Mouse (Mus musculus) liver, embryonic 16.5 days (tissue): ENCODE results near the gene Tuba3b. TPM values are rescaled to one million over a fixed set of nuclear protein-coding genes. Genes with fewer than 3 reads are reported as not detected.

Source experiments
- ATAC-seq: fragments of 200-750 bp; cut with Nextera tagmentation; 2 replicates; pipeline ENCODE4 v1.8.0; 2017; ENCODE audit warnings: low read depth, mild to moderate bottlenecking, moderate number of reproducible peaks, moderate library complexity
- H3K27ac ChIP-seq: fragments of 300-500 bp; sonication (generic); 2 replicates; pipeline ENCODE4 v1.5.1; 2014; ENCODE audit warnings: mild to moderate bottlenecking, low read length
- H3K27me3 ChIP-seq: fragments of 300-500 bp; sonication (generic); 2 replicates; pipeline ENCODE4 v1.6.1; 2014; ENCODE audit warnings: low read depth, low read length, mixed read lengths; ENCODE audit not compliant: control insufficient read depth, insufficient read depth
- H3K36me3 ChIP-seq: fragments of 300-500 bp; sonication (generic); 2 replicates; pipeline ENCODE4 v1.6.1; 2014; ENCODE audit warnings: mild to moderate bottlenecking; ENCODE audit not compliant: control insufficient read depth, insufficient read depth
- H3K4me1 ChIP-seq: fragments of 300-500 bp; sonication (generic); 2 replicates; pipeline ENCODE4 v1.6.1; 2014; ENCODE audit warnings: low read depth, low read length, mixed read lengths; ENCODE audit not compliant: control insufficient read depth
- H3K4me2 ChIP-seq: fragments of 300-500 bp; sonication (generic); 2 replicates; pipeline ENCODE4 v1.6.1; 2014; ENCODE audit warnings: low read depth, low read length, mixed read lengths
- H3K4me3 ChIP-seq: fragments of 300-500 bp; sonication (generic); 2 replicates; pipeline ENCODE4 v1.5.1; 2014; ENCODE audit warnings: low read depth, mild to moderate bottlenecking, low read length
- H3K9ac ChIP-seq: fragments of 300-500 bp; sonication (generic); 2 replicates; pipeline ENCODE4 v1.6.1; 2014; ENCODE audit warnings: low read depth, low read length
- H3K9me3 ChIP-seq: fragments of 300-500 bp; sonication (generic); replicated peaks from 2 replicates; pipeline ENCODE4 v1.6.1; 2016; ENCODE audit warnings: low read length; ENCODE audit not compliant: control insufficient read depth
- WGBS: fragments of 180-500 bp; shearing (Covaris S2); extraction: QIAGEN DNeasy Blood & Tissue Kit; methylation state at CpG from one replicate; pipeline ENCODE4 v1.1.7; 2014; ENCODE audit not compliant: insufficient replicate concordance; 5-methylcytosine and 5-hydroxymethylcytosine counted together
- polyA plus RNA-seq: library from polyadenylated mRNA; unstranded; fragments of >200 nt; fragmentation: Nextera tagmentation; extraction: Ambion mirVana; gene quantifications from 2 replicates; pipeline ENCODE4 v1.2.1, GENCODE M21; 2015

The Tuba3b gene
- polyA plus RNA-seq, 1 experiment from 2014 or later, result not detected

DNA sequence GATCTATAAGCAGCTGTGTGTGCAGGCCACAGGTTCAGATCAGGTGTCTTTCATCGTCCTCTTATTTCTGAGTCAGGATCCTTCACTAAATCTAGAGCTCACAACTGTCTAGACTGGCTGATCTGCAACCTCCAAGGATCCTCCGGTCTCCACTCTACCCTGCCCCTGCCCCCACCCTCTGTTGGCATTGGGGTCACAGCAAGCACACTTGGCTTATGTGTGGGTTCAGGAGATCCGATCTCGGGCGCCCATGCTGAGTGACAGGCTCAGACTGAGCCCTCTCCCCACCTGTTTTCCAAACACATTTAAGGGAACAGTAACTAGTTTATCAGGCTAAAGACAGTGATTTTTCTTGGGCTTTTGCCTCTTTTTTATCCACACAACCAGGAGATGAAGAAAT lies 38.1 kb downstream of the Tuba3b start:
- Histone ChIP-seq H3K4me1 (no peaks in the 10 kb centered on the region), H3K9me3 (no peaks in the 10 kb centered on the region), H3K4me3 (no peak overlapping the region), H3K4me2 (no peak overlapping the region), H3K27ac (no peak overlapping the region), H3K27me3 (no peaks in the 10 kb centered on the region), H3K9ac (no peak overlapping the region), H3K36me3 (no peaks in the 10 kb centered on the region)
- ATAC-seq, result no peak
- 67% methylated on average over 5 of the region's 5 CpGs for WGBS

GRCm38 (mm10) chr6:145654062-145654836 lies 38.7 kb downstream of the Tuba3b start:
- 52% methylated on average over 8 of the region's 8 CpGs for WGBS
- no peaks in the 10 kb centered on the region for H3K27me3 ChIP-seq
- no peaks in the 10 kb centered on the region for H3K4me1 ChIP-seq
- no peak for ATAC-seq
- H3K9me3 ChIP-seq, result no peaks in the 10 kb centered on the region
- no peak overlapping the region for H3K4me3 ChIP-seq
- H3K27ac ChIP-seq, result no peak overlapping the region
- no peak overlapping the region for H3K9ac ChIP-seq
- no peaks in the 10 kb centered on the region for H3K36me3 ChIP-seq
- H3K4me2 ChIP-seq, result no peak overlapping the region

DNA sequence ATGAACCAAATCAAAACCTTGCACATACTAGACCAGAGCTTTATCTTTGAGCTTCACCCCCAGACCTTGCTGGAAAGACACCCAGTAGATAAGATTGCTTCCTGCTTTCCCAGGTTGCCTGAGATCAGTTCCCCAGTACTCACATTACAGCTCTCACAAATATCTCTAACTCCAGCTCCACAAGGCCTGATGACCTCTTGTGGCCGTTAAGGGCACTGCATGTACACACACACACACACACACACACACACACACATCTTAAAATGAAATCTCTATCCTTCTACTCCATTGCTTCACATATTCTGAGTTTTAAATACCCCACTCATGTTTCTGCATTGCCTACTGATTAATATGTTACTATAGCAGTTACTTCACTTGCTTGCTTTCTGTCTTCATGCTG lies 40.1 kb downstream of the Tuba3b start:
- no peak overlapping the region for H3K4me2 ChIP-seq
- no peak for ATAC-seq
- WGBS, result 35% methylated on average over 1 of the region's 1 CpGs

GRCm38 (mm10) chr6:145656740-145657591 lies 41.4 kb downstream of the Tuba3b start:
- H3K36me3 ChIP-seq, result no peaks in the 10 kb centered on the region
- H3K27me3 ChIP-seq, result no peaks in the 10 kb centered on the region
- no peak overlapping the region for H3K27ac ChIP-seq
- no peak for ATAC-seq
- no peak overlapping the region for H3K9ac ChIP-seq
- H3K4me1 ChIP-seq, result no peaks in the 10 kb centered on the region
- no peak overlapping the region for H3K4me2 ChIP-seq
- H3K9me3 ChIP-seq, result no peaks in the 10 kb centered on the region
- 66% methylated on average over 15 of the region's 15 CpGs for WGBS
- no peak overlapping the region for H3K4me3 ChIP-seq

More for the DNA sequence above, 40.1 kb downstream of the Tuba3b start:
- no peaks in the 10 kb centered on the region for H3K36me3 ChIP-seq
- H3K27me3 ChIP-seq, result no peaks in the 10 kb centered on the region
- no peak overlapping the region for H3K4me3 ChIP-seq
- no peaks in the 10 kb centered on the region for H3K4me1 ChIP-seq
- no peaks in the 10 kb centered on the region for H3K9me3 ChIP-seq
- no peak overlapping the region for H3K9ac ChIP-seq
- H3K27ac ChIP-seq, result no peak overlapping the region

DNA sequence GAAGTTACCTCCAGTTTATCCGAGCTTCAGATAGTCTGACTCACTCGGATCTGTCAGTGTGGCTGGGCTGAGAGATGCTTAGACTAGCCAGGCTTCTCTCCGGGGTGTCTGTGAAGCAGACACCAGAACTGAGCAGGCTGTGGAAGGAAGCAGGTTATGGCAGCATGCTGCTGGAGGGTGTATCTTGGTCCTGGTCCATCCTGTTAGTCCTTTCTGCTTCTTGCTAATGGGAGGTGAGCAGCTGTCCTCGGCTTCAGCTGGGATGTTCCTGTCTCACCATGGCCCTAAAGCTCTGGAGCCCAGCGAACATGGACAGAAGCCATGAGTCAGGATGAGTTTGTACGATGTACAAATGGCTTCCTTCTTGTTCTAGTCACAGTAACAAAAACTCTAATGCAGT lies 43.6 kb downstream of the Tuba3b start:
- no peak overlapping the region for H3K4me2 ChIP-seq
- H3K4me3 ChIP-seq, result no peak overlapping the region
- H3K9ac ChIP-seq, result no peak overlapping the region
- no peak overlapping the region for H3K27ac ChIP-seq
- no peaks in the 10 kb centered on the region for H3K36me3 ChIP-seq
- WGBS, result 59% methylated on average over 6 of the region's 6 CpGs
- H3K9me3 ChIP-seq, result no peaks in the 10 kb centered on the region
- no peaks in the 10 kb centered on the region for H3K4me1 ChIP-seq
- no peak for ATAC-seq
- H3K27me3 ChIP-seq, result no peaks in the 10 kb centered on the region

DNA sequence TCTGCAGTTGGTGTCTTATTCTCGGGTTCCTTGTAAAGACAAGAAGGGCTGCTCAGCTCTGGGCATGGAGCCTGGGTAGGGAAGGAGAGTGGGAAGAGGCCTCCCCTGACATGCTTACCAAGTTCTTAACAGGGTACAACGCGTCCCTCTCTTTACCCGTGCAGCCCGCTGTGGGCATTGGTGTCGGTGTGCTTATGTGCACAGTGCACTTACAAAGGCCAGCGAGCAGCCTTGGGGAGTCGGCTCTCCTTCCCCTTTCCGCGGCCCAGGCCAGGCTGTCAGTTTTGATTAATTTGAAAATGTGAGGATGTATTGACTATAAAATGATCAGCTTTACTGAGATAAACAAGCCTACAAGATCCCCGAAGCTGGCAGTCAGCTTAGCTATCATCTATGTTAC lies 45.4 kb downstream of the Tuba3b start:
- Histone ChIP-seq H3K4me3 (no peak overlapping the region), H3K36me3 (no peaks in the 10 kb centered on the region), H3K4me1 (no peaks in the 10 kb centered on the region), H3K9ac (no peak overlapping the region), H3K4me2 (no peak overlapping the region), H3K9me3 (no peaks in the 10 kb centered on the region), H3K27ac (no peak overlapping the region), H3K27me3 (no peaks in the 10 kb centered on the region)
- ATAC-seq, result no peak
- WGBS, result 44% methylated on average over 11 of the region's 11 CpGs

- WGBS, result 52% methylated on average over 5 of the region's 5 CpGs
- Histone ChIP-seq H3K9ac (no peak overlapping the region), H3K9me3 (no peaks in the 10 kb centered on the region), H3K27me3 (no peaks in the 10 kb centered on the region), H3K4me2 (no peak overlapping the region), H3K36me3 (no peaks in the 10 kb centered on the region), H3K27ac (no peak overlapping the region), H3K4me1 (no peaks in the 10 kb centered on the region), H3K4me3 (no peak overlapping the region)
- no peak for ATAC-seq
Measured at GRCm38 (mm10) chr6:145664208-145664607, 48.7 kb downstream of the Tuba3b start.

DNA sequence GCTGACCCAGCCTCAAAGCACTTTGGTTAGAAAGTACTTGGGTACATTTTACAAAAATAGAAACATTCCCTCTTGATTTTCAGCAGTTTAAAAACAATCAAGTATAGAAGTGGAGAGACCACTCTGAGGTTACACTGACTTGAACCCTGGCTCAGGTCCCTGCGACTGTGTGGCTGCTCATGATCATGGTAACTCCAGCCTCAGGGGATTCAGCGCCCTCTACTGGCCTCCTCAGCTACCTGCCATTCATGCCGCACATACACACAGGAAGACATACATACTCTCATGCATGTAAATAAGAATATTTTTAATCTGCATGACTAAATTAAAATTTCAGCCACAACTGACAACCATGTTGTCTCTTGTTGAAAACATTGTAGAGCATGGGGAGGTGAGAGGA lies 50.2 kb downstream of the Tuba3b start:
- no peak overlapping the region for H3K4me2 ChIP-seq
- no peak overlapping the region for H3K9ac ChIP-seq
- H3K4me3 ChIP-seq, result no peak overlapping the region
- no peaks in the 10 kb centered on the region for H3K9me3 ChIP-seq
- no peak for ATAC-seq
- 82% methylated on average over 3 of the region's 3 CpGs for WGBS
- H3K27ac ChIP-seq, result no peak overlapping the region
- H3K27me3 ChIP-seq, result no peaks in the 10 kb centered on the region
- H3K36me3 ChIP-seq, result no peaks in the 10 kb centered on the region
- H3K4me1 ChIP-seq, result no peaks in the 10 kb centered on the region

GRCm38 (mm10) chr6:145667654-145668053 lies 52.1 kb downstream of the Tuba3b start:
- Histone ChIP-seq H3K27me3 (no peaks in the 10 kb centered on the region), H3K9me3 (no peaks in the 10 kb centered on the region), H3K27ac (no peak overlapping the region), H3K4me2 (no peak overlapping the region), H3K36me3 (no peaks in the 10 kb centered on the region), H3K4me3 (no peak overlapping the region), H3K9ac (no peak overlapping the region), H3K4me1 (no peaks in the 10 kb centered on the region)
- 49% methylated on average over 3 of the region's 3 CpGs for WGBS
- no peak for ATAC-seq
